Mouse (Mus musculus) testis, adult 2 months (tissue): Measurements from ENCODE around the gene Gimap1. TPM values are rescaled to one million over a fixed set of nuclear protein-coding genes. Genes with fewer than 3 reads are reported as not detected.

ENCODE experiments used
- H3K27ac ChIP-seq: fragments of 200-500 bp; 2 replicates; pipeline ENCODE4 v1.5.1; 2012; ENCODE audit warnings: low read depth, low read length; ENCODE audit not compliant: control insufficient read depth, insufficient read depth
- H3K27me3 ChIP-seq: fragments of 200-500 bp; 2 replicates; pipeline ENCODE4 v1.6.1; 2012; ENCODE audit warnings: mild to moderate bottlenecking, low read length, moderate library complexity; ENCODE audit not compliant: control insufficient read depth, insufficient read depth
- H3K36me3 ChIP-seq: fragments of 200-500 bp; 2 replicates; pipeline ENCODE4 v1.6.1; 2012; ENCODE audit warnings: mild to moderate bottlenecking, low read length; ENCODE audit not compliant: control insufficient read depth, insufficient read depth
- H3K4me1 ChIP-seq: fragments of 200-500 bp; 2 replicates; pipeline ENCODE4 v1.6.1; 2012; ENCODE audit warnings: low read length; ENCODE audit not compliant: control insufficient read depth, insufficient read depth
- H3K4me3 ChIP-seq: fragments of 200-500 bp; 2 replicates; pipeline ENCODE4 v1.5.1; 2012; ENCODE audit warnings: low read depth, mild to moderate bottlenecking, low read length, moderate library complexity, mixed read lengths; ENCODE audit not compliant: control insufficient read depth
- CTCF ChIP-seq: fragments of 200-500 bp; IDR thresholded peaks from 2 replicates; pipeline ENCODE4 v1.5.1; 2012; ENCODE audit warnings: low read depth, mild to moderate bottlenecking, inconsistent platforms, low read length, moderate library complexity; ENCODE audit not compliant: control insufficient read depth, insufficient read depth, insufficient replicate concordance
- POLR2A ChIP-seq: fragments of 200-500 bp; IDR thresholded peaks from 2 replicates; pipeline ENCODE4 v1.6.1; 2012; ENCODE audit warnings: low read depth, mild to moderate bottlenecking, inconsistent platforms, low read length, moderate library complexity; ENCODE audit not compliant: control insufficient read depth
- polyA plus RNA-seq: library from polyadenylated mRNA; depleted of rRNA; stranded (reverse); fragments of >200 nt; gene quantifications from 2 replicates; pipeline ENCODE4 v1.2.3, GENCODE M21; 2012; rRNA removed

Gimap1 gene
- 0.31 and 0.36 TPM in 2 replicates for polyA plus RNA-seq

GRCm38 (mm10) chr6:48738961-48739779 lies at the start of gene Gimap1:
Gimap1 (plus strand) TSS chr6:48739054.
- Histone ChIP-seq H3K27me3 (no peaks in the 10 kb centered on the region), H3K4me1 (peaks cover 7% of the 10 kb centered on the region; the same call in 1 of the 2 replicates), H3K4me3 (peak within 1 kb of the TSS; percentile 24), H3K36me3 (no peaks in the 10 kb centered on the region), H3K27ac (no peak within 1 kb of the TSS)
- TF ChIP-seq POLR2A = no peak
- TF ChIP-seq CTCF = no peak

- Histone ChIP-seq H3K27ac (no peak overlapping the region), H3K4me1 (no peaks in the 10 kb centered on the region), H3K36me3 (no peaks in the 10 kb centered on the region), H3K4me3 (no peak overlapping the region), H3K27me3 (no peaks in the 10 kb centered on the region)
- TF ChIP-seq POLR2A = no peak
- TF ChIP-seq CTCF = no peak
Observed at GRCm38 (mm10) chr6:48689320-48689719, 49.5 kb upstream of the Gimap1 start.

DNA sequence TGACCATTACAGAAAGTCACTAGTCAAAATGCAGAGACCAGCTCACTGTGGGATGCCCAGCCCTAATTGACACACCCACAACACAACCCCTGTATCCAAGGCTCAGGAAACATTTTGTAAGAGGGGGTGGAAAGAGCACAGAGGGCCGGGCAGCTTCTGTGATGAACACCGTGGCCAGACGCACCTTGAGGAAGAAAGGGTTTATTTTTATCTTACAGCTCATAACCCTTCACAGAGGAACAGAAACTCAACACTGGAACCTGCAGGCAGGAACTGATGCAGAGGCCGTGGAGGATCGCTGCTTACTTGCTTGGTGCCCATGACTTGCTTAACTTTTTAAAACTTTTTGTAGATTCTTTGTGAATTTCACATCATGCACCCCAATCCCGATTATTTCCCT lies 45.9 kb upstream of the Gimap1 start:
- no peaks in the 10 kb centered on the region for H3K27me3 ChIP-seq
- no peak overlapping the region for H3K27ac ChIP-seq
- no peaks in the 10 kb centered on the region for H3K4me1 ChIP-seq
- H3K36me3 ChIP-seq = no peaks in the 10 kb centered on the region
- H3K4me3 ChIP-seq = no peak overlapping the region
- no peak for TF ChIP-seq CTCF
- no peak for TF ChIP-seq POLR2A

DNA sequence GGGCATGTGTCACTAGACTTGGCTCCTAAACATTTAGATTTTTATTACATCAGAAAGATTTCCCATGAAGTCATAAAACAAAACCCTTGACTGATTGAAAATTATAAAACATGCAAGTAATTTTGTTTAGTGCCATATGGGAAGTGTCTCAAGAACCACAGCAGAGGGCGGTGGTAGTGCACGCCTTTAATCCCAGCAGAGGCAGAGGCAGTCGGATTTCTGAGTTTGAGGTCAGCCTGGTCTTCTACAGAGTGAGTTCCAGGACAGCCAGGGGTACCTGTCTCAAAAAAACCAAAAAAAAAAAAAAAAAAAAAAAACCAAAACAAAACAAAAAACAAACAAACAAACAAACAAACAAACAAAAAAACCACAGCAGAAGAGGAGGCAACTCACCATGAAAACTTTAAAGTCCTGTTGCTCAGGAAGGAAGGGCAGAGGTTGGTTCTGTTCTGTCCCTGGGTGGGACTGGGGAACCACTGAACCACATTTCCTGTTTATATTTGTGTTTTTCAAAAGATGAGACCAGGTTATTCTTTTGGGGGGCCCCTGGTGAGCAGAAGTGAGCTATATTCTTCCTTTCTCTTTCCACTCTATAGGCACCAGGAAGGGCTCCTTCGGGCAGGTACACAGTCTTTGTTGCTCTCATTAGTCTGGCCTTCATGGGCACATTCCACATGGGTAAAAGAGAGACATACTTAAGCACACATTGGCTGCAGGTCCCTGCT lies 41.9 kb upstream of the Gimap1 start:
- Histone ChIP-seq H3K4me3 (no peak overlapping the region), H3K27me3 (no peaks in the 10 kb centered on the region), H3K36me3 (no peaks in the 10 kb centered on the region), H3K4me1 (no peaks in the 10 kb centered on the region), H3K27ac (no peak overlapping the region)
- no peak for TF ChIP-seq CTCF
- no peak for TF ChIP-seq POLR2A

DNA sequence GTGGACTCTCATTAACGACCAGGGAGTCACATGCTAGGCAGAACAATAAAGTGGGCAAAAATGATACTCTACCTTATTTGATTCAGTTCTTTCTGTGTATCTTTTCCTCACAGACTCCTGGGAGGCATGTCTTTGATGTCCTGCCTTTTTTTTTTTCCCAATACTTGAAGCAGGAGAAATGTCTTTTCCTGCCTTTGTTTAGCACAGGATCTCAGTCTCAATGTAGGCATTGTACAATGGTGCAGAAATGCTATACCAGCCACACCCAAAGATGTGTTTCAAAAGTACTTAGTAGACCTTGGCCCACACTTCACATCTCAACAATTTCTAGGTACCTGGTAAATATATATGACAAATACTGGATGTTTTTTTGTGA lies 41.3 kb upstream of the Gimap1 start:
- Histone ChIP-seq H3K27me3 (no peaks in the 10 kb centered on the region), H3K4me1 (no peaks in the 10 kb centered on the region), H3K36me3 (no peaks in the 10 kb centered on the region), H3K4me3 (no peak overlapping the region), H3K27ac (no peak overlapping the region)
- TF ChIP-seq POLR2A (no peak), CTCF (no peak)

- H3K27me3 ChIP-seq = no peaks in the 10 kb centered on the region
- no peaks in the 10 kb centered on the region for H3K36me3 ChIP-seq
- H3K4me1 ChIP-seq = no peaks in the 10 kb centered on the region
- H3K4me3 ChIP-seq = no peak overlapping the region
- TF ChIP-seq POLR2A (no peak), CTCF (no peak)
- H3K27ac ChIP-seq = no peak overlapping the region
Observed at GRCm38 (mm10) chr6:48698066-48698856, 40.6 kb upstream of the Gimap1 start.

GRCm38 (mm10) chr6:48698888-48699287 lies 40.0 kb upstream of the Gimap1 start:
- no peak overlapping the region for H3K27ac ChIP-seq
- no peaks in the 10 kb centered on the region for H3K36me3 ChIP-seq
- no peaks in the 10 kb centered on the region for H3K27me3 ChIP-seq
- H3K4me1 ChIP-seq = no peaks in the 10 kb centered on the region
- TF ChIP-seq POLR2A = no peak
- no peak for TF ChIP-seq CTCF
- no peak overlapping the region for H3K4me3 ChIP-seq
